Mouse (Mus musculus) liver, embryonic 14.5 days (tissue): ENCODE results near the gene Lrrc4c.

Source experiments
- CTCF ChIP-seq: IDR thresholded peaks from 2 replicates; pipeline ENCODE4 v1.5.1; 2016; ENCODE audit warnings: antibody characterized with exemption, low read depth, control low read depth
- EP300 ChIP-seq: IDR thresholded peaks from 2 replicates; pipeline ENCODE4 v1.6.1; 2016; ENCODE audit warnings: antibody characterized with exemption, low read depth

GRCm38 (mm10) chr2:97294216-97294615 lies 976.2 kb downstream of the Lrrc4c start:
- no peak for TF ChIP-seq EP300
- TF ChIP-seq CTCF: no peak
